Mouse (Mus musculus): ENCODE measurements around the gene Gm8909.

DNA sequence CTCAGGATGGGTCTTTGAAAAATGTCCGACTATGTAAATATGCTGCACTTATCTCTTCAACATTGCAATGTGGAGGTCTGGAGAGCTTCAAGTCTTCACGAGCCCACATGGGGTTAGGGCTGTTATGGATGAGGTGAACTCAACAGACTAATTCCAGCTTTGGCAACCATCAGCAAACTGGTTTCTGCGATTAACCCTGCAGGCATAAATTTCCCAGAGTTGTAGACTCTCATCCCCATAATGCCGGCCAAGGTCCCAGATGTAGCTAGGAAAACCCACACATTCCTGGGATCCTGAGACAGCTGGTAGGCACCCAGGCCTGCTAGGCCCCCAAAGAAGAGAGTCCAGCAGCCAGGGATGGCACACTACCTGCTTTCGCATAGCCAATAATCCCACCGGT is 26.1 kb upstream of the Gm8909 start:
- no peak for TF ChIP-seq POLR2A (IDR thresholded peaks at IDR 0.05; ENCODE audit: borderline replicate concordance, control insufficient read depth, low read depth, low read length)
- no peak for TF ChIP-seq CTCF (IDR thresholded peaks at IDR 0.05; ENCODE audit: control insufficient read depth, insufficient read depth, low read length)

Data from bone marrow, adult 2 months (tissue).